Comparison of ENCODE assay signal across 11 mouse cellular contexts in the genomic region with DNA sequence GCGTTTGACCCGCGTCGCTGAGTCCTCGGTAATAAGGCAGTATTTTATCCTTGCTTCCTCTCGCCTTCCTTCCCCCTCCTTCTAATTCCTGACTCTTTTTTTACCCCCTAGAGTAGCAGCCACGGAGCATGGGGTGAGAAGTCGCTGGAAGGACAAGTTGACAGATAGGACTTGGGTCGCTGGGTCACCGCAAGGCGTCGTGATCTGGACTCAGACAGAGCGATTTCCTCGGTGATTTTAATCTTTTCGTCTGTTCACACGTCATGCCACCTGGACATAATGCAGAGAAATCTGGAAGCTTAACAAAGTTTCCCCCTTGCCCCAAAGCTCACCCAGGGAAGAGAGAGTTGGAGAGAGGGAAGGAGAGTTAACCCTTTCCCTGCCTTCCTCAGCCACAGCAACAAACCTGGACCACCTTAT.
DNase-seq lines count a peak whose midpoint lies in the region; ATAC-seq and TF ChIP-seq lines count a peak whose summit lies in the region.
"Had no signal": no experiment of that assay in that cellular context is flagged by ENCODE, and none has a peak within 500 bp of the region (broad histone marks: within the 10 kb centered on the region; RNA-seq: fewer than 3 reads in every experiment).

No protein-coding gene starts in this region.

- no peak; the same call in 1 of the 2 replicates for TF ChIP-seq CTCF in gastrocnemius, adult 2 months (IDR thresholded peaks at IDR 0.05)

- WGBS in limb, embryonic 11.5 days = 1% methylated on average over 16 of the region's 16 CpGs

- no peak overlapping the region for H3K9ac ChIP-seq in limb, embryonic 11.5 days (ENCODE audit: low read length)
- H3K9ac ChIP-seq: hindbrain, embryonic 15.5 days had no signal

- no peaks in the 10 kb centered on the region for H3K27me3 ChIP-seq in limb, embryonic 11.5 days (ENCODE audit: control insufficient read depth, insufficient read depth, low read length)
- H3K27me3 ChIP-seq: hindbrain, embryonic 15.5 days had no signal

- intact Hi-C loops in gastrocnemius, adult 2 months (cut with DNase I) = no loop called here
- intact Hi-C loops in left cerebral cortex, postnatal 4 days (cut with DNase I) = no loop called here

- peak overlapping the region; percentile 11 for H3K4me3 ChIP-seq in gastrocnemius, adult 2 months
- H3K4me3 ChIP-seq in limb, embryonic 11.5 days (ENCODE audit: low read depth, low read length) = no peak overlapping the region
- H3K4me3 ChIP-seq: hindbrain, embryonic 15.5 days had no signal

- H3K4me2 ChIP-seq in limb, embryonic 11.5 days (ENCODE audit: low read depth, severe bottlenecking) = peak overlapping the region; percentile 21; the same call in 1 of the 2 replicates
- H3K4me2 ChIP-seq: hindbrain, embryonic 15.5 days had no signal

- peaks cover 24% of the 10 kb centered on the region; the same call in 1 of the 2 replicates for H3K4me1 ChIP-seq in limb, embryonic 11.5 days (ENCODE audit: control insufficient read depth, insufficient read depth, low read length)
- H3K4me1 ChIP-seq: hindbrain, embryonic 15.5 days had no signal

- no peaks in the 10 kb centered on the region for H3K36me3 ChIP-seq in limb, embryonic 11.5 days (ENCODE audit: control insufficient read depth, insufficient read depth, low read length)
- H3K36me3 ChIP-seq: hindbrain, embryonic 15.5 days had no signal

- H3K9me3 ChIP-seq in limb, embryonic 11.5 days (ENCODE audit: control insufficient read depth, low read length) = no peaks in the 10 kb centered on the region
- H3K9me3 ChIP-seq: hindbrain, embryonic 15.5 days had no signal

- DNase-seq in gastrocnemius, adult 2 months = no peak
- DNase-seq in gastrocnemius, adult 18-20 months (ENCODE audit: low spot score) = no peak
- peak; percentile 16 to 30 for DNase-seq in adrenal gland, adult 18-20 months (ENCODE audit: low spot score in 2 of 2)
- DNase-seq in forelimb bud, embryonic 11.5 days (ENCODE audit: low read depth, low spot score) = peak; percentile 88
- DNase-seq in limb, embryonic 11.5 days (ENCODE audit: low spot score) = peak; percentile 82
- no peak for DNase-seq in left cerebral cortex, postnatal 4 days
- no peak for DNase-seq in ovary, postnatal 14 days (ENCODE audit: low spot score)
- no peak for DNase-seq in urinary bladder, postnatal 10 days (ENCODE audit: low spot score)
- DNase-seq: cerebellum, postnatal 36 days; thymus, postnatal 14 days had no signal

- H3K27ac ChIP-seq in gastrocnemius, adult 2 months = no peak overlapping the region
- no peak overlapping the region for H3K27ac ChIP-seq in limb, embryonic 11.5 days (replicated peaks; ENCODE audit: low read depth, low read length)
- H3K27ac ChIP-seq: hindbrain, embryonic 15.5 days had no signal

- ATAC-seq in limb, embryonic 11.5 days (ENCODE audit: insufficient number of reproducible peaks, low FRiP score, low TSS enrichment, low read depth) = peak; percentile 86

Comparison
In these comparisons a context has a peak if more than half of its experiments do, and no peak if none do; other contexts are left out.
1. DNase-seq: peak in adrenal gland, adult 18-20 months (2 of 2), forelimb bud, embryonic 11.5 days (single experiment) and limb, embryonic 11.5 days (single experiment); none in gastrocnemius, adult 2 months (single experiment), gastrocnemius, adult 18-20 months (single experiment), left cerebral cortex, postnatal 4 days (single experiment), ovary, postnatal 14 days (single experiment) and urinary bladder, postnatal 10 days (single experiment).